Mouse (Mus musculus) hematopoietic multipotent progenitor cell, adult 10-12 weeks (in vitro differentiated cells): ENCODE results near the gene Cyp11a1. TPM values are rescaled to one million over a fixed set of nuclear protein-coding genes. Genes with fewer than 3 reads are reported as not detected.

Experiments used
- polyA plus RNA-seq: library from polyadenylated mRNA; stranded (reverse); fragments of >175 nt; gene quantifications from 2 replicates; pipeline ENCODE4 v1.2.3, GENCODE M21; 2012; ENCODE audit warnings: low replicate concordance

The Cyp11a1 gene
- 1.5 and 2.1 TPM in 2 replicates for polyA plus RNA-seq

DNA sequence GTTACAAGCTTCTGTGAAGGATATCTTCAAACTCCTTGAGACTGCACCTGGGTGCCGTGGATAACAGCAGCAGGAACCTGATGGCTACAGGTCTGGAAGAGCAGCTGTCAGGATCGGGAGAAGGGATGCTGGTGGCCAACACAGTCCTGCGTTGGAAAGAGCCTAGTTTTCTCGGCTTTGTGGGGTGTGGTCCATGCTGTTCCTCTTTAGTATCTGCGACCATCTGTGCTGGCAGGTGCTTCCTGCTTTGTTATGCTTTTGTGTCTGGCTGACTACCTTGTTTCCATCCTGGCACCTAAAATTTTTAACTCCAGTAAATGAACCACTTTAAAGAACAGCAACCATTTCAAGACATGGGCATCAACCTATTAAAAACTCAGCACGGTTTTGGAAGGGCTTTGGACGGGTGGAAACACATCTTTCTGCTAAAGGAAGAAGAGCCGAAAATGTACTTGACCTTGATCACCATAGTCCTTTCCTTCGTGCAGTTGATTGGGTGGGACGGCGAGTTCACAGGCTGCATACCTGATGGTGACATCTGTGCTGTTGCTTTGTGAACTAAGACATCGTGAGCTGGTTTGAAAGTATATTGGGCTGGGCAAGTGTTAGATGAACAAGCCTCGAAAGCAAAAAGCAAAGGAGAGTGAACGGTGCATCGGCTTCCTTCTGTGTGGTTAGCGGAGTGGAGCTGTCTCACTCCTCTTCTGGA, at the start of gene Cyp11a1:
TSS of gene Cyp11a1 (plus strand) at position 659 of the 709 bp plus-strand sequence.

DNA sequence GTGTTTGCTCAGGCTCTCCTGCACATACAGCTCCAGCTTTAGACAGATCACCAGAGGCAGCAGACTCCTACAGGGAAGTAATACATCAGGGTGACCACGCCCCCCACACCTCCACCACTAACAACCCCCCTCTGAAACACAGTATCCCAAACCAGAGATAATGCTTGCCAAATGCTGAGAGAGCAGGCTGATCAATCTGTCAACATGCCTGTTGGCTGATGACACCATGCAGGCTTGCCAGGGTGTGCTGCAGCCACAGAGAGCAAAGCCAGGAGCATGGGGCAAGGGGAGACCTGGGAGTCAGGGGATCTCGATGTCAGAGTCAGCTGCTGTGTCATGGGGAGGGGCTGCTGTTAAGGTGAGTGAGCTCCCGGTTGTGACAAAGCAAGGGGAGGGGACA, 57.3 kb downstream of the Cyp11a1 start, which contains the start of gene Stra6:
TSS of gene Stra6 (plus strand) at position 258 of the 400 bp plus-strand sequence.

Other genes starting within 250 kb of the Cyp11a1 start
- 49.6 and 59.2 TPM in 2 replicates for gene Clk3, start 240.6 kb upstream of the Cyp11a1 start, polyA plus RNA-seq
- gene Arid3b, start 169.6 kb upstream of the Cyp11a1 start, polyA plus RNA-seq = 31.6 and 49.8 TPM in 2 replicates
- gene Ubl7, start 95.4 kb upstream of the Cyp11a1 start, polyA plus RNA-seq = 78.4 and 108 TPM in 2 replicates
- gene Sema7a, start 66.3 kb upstream of the Cyp11a1 start, polyA plus RNA-seq = 19.2 and 66.9 TPM in 2 replicates
- gene Stra6, start 57.4 kb downstream of the Cyp11a1 start, polyA plus RNA-seq = 0.09 and 0.25 TPM in 2 replicates
- gene Ccdc33, start 112.4 kb downstream of the Cyp11a1 start, polyA plus RNA-seq = 0.12 TPM in 1 of 2 replicates, not detected in the other
- gene Islr, start 197.9 kb downstream of the Cyp11a1 start, polyA plus RNA-seq = 0.27 and 0.48 TPM in 2 replicates
- gene Islr2, start 197.9 kb downstream of the Cyp11a1 start, polyA plus RNA-seq = 0.98 and 1.2 TPM in 2 replicates
- gene Pml, start 243.4 kb downstream of the Cyp11a1 start, polyA plus RNA-seq = 65.5 and 425 TPM in 2 replicates
- 26.3 and 45.1 TPM in 2 replicates for gene Stoml1, start 246.8 kb downstream of the Cyp11a1 start, polyA plus RNA-seq